Mouse (Mus musculus): Measurements from ENCODE around the gene Hid1.

GRCm38 (mm10) chr11:115391358-115391757 lies 23.8 kb upstream of the Hid1 start:
- no peak for TF ChIP-seq CTCF (IDR thresholded peaks at IDR 0.05; ENCODE audit: borderline replicate concordance, control insufficient read depth, extremely low read depth, insufficient read depth, low read length, poor library complexity)
- TF ChIP-seq POLR2A (IDR thresholded peaks at IDR 0.05; ENCODE audit: control insufficient read depth, extremely low read depth, insufficient read depth, low read length, poor library complexity) = no peak

Measured in thymus, adult 2 months (tissue).